9 mouse cellular contexts compared by ENCODE assay signal in genomic region chr19:24705395-24705794, GRCm38 (mm10). TPM values are rescaled to one million over a fixed set of nuclear protein-coding genes. Genes with fewer than 3 reads are reported as not detected.
A peak's percentile ranks its signal among the peaks of the same experiment; 100 is the strongest.
DNase-seq lines count a peak whose midpoint lies in the region; ATAC-seq and TF ChIP-seq lines count a peak whose summit lies in the region.
"Had no signal": no experiment of that assay in that cellular context is flagged by ENCODE, and none has a peak within 500 bp of the region (broad histone marks: within the 10 kb centered on the region; RNA-seq: fewer than 3 reads in every experiment).

No protein-coding gene starts in this region.

- peak; percentile 59 for TF ChIP-seq CTCF in heart, postnatal 0 days (IDR thresholded peaks at IDR 0.05; ENCODE audit: low read depth)
- TF ChIP-seq CTCF in brain, embryonic 14.5 days (IDR thresholded peaks at IDR 0.05; ENCODE audit: borderline replicate concordance, extremely low read depth, insufficient read depth, insufficient read length) = no peak

- H3K9me3 ChIP-seq in heart, postnatal 0 days (replicated peaks; ENCODE audit: control insufficient read depth, low read length) = no peaks in the 10 kb centered on the region
- H3K9me3 ChIP-seq in midbrain, embryonic 10.5 days (replicated peaks) = no peaks in the 10 kb centered on the region
- H3K9me3 ChIP-seq in midbrain, embryonic 16.5 days (replicated peaks; ENCODE audit: control insufficient read depth, low read length, poor library complexity, severe bottlenecking) = no peaks in the 10 kb centered on the region
- H3K9me3 ChIP-seq: liver, embryonic 15.5 days had no signal

- H3K9ac ChIP-seq in heart, postnatal 0 days (replicated peaks; ENCODE audit: low read depth, low read length) = no peak overlapping the region
- no peak overlapping the region for H3K9ac ChIP-seq in midbrain, embryonic 16.5 days (ENCODE audit: low read depth, low read length)
- H3K9ac ChIP-seq: liver, embryonic 15.5 days had no signal

- ATAC-seq in heart, postnatal 0 days (ENCODE audit: insufficient read depth, low read depth) = no peak
- no peak for ATAC-seq in midbrain, embryonic 16.5 days

- no peak overlapping the region for H3K4me3 ChIP-seq in heart, postnatal 0 days (ENCODE audit: low read depth, low read length)
- no peak overlapping the region for H3K4me3 ChIP-seq in midbrain, embryonic 10.5 days
- H3K4me3 ChIP-seq in midbrain, embryonic 16.5 days (ENCODE audit: low read depth, low read length) = no peak overlapping the region
- H3K4me3 ChIP-seq: liver, embryonic 15.5 days had no signal

- TF ChIP-seq POLR2A in brain, embryonic 14.5 days (IDR thresholded peaks at IDR 0.05; ENCODE audit: borderline replicate concordance, extremely low read depth, insufficient read depth, insufficient read length, poor library complexity, severe bottlenecking) = no peak

- DNase-seq in heart, postnatal 0 days (ENCODE audit: low spot score) = no peak
- DNase-seq in heart, postnatal 25 days (ENCODE audit: low spot score) = no peak
- DNase-seq in midbrain, embryonic 10.5 days (ENCODE audit: low spot score) = peak; percentile 25
- peak; percentile 82 for DNase-seq in brain, embryonic 14.5 days (ENCODE audit: low read depth)
- DNase-seq in retina, postnatal 1 day = peak; percentile 73
- DNase-seq in urinary bladder, adult 18-20 months (ENCODE audit: low spot score in 2 of 2) = no peak
- no peak for DNase-seq in ovary, postnatal 14 days (ENCODE audit: low spot score)

- H3K4me2 ChIP-seq in heart, postnatal 0 days (ENCODE audit: low read depth, low read length) = no peak overlapping the region
- no peak overlapping the region for H3K4me2 ChIP-seq in midbrain, embryonic 16.5 days (ENCODE audit: low read length)
- H3K4me2 ChIP-seq: liver, embryonic 15.5 days had no signal

- 79% methylated on average over 1 of the region's 1 CpGs for WGBS in heart, postnatal 0 days
- 63% methylated on average over 1 of the region's 1 CpGs for WGBS in midbrain, embryonic 10.5 days
- 65% methylated on average over 1 of the region's 1 CpGs for WGBS in midbrain, embryonic 16.5 days

- H3K27ac ChIP-seq in heart, postnatal 0 days (ENCODE audit: low read depth) = no peak overlapping the region
- no peak overlapping the region for H3K27ac ChIP-seq in midbrain, embryonic 10.5 days (replicated peaks)
- H3K27ac ChIP-seq in midbrain, embryonic 16.5 days (ENCODE audit: low read length) = no peak overlapping the region
- H3K27ac ChIP-seq: liver, embryonic 15.5 days had no signal

- no peaks in the 10 kb centered on the region; the same call in 1 of the 2 replicates for H3K36me3 ChIP-seq in heart, postnatal 0 days (replicated peaks; ENCODE audit: control insufficient read depth, insufficient read depth, low read length)
- no peaks in the 10 kb centered on the region for H3K36me3 ChIP-seq in midbrain, embryonic 10.5 days
- H3K36me3 ChIP-seq in midbrain, embryonic 16.5 days (ENCODE audit: control insufficient read depth, insufficient read depth, low read length) = no peaks in the 10 kb centered on the region
- H3K36me3 ChIP-seq: liver, embryonic 15.5 days had no signal

- intact Hi-C loops in heart, postnatal 25 days (cut with DNase I) = loop anchor here (1.0 kb wide), 1 partner anchor 166 kb away; no protein-coding TSS in a partner anchor

- no peaks in the 10 kb centered on the region for H3K27me3 ChIP-seq in heart, postnatal 0 days (ENCODE audit: control insufficient read depth, insufficient read depth, low read length)
- no peaks in the 10 kb centered on the region for H3K27me3 ChIP-seq in midbrain, embryonic 10.5 days (ENCODE audit: low read depth, poor library complexity, severe bottlenecking)
- no peaks in the 10 kb centered on the region for H3K27me3 ChIP-seq in midbrain, embryonic 16.5 days (ENCODE audit: control insufficient read depth, insufficient read depth, low read depth, low read length)
- H3K27me3 ChIP-seq: liver, embryonic 15.5 days had no signal

- H3K4me1 ChIP-seq in heart, postnatal 0 days (ENCODE audit: control insufficient read depth, insufficient read depth) = peaks cover 34% of the 10 kb centered on the region
- no peaks in the 10 kb centered on the region for H3K4me1 ChIP-seq in midbrain, embryonic 10.5 days
- no peaks in the 10 kb centered on the region for H3K4me1 ChIP-seq in midbrain, embryonic 16.5 days (ENCODE audit: control insufficient read depth, insufficient read depth, low read length)
- H3K4me1 ChIP-seq: liver, embryonic 15.5 days had no signal

- no peak for TF ChIP-seq EP300 in heart, postnatal 0 days (IDR thresholded peaks at IDR 0.05; ENCODE audit: low read depth)

RNA-seq across cellular contexts. Expression of gene Tmem252, which starts 31.6 kb away (rescaled TPM):
- 0.08 and 0.46 TPM in 2 replicates for total RNA-seq in heart, postnatal 0 days (2014; rRNA removed; ENCODE audit: low replicate concordance)
- 2.8 and 3.2 TPM in 2 replicates for polyA plus RNA-seq in heart, postnatal 0 days (2015; fragmentation: Nextera tagmentation; extraction: Ambion mirVana)
- total RNA-seq in heart, postnatal 25 days (2021) = under 1 TPM; 0.08 to 0.13 TPM
- polyA plus RNA-seq in midbrain, embryonic 10.5 days (2016; fragmentation: Nextera tagmentation; extraction: Ambion mirVana) = 0.29 and 0.44 TPM in 2 replicates
- polyA plus RNA-seq in midbrain, embryonic 16.5 days (2015; fragmentation: Nextera tagmentation; extraction: Ambion mirVana) = 1.3 and 1.4 TPM in 2 replicates
- polyA plus RNA-seq in brain, embryonic 14.5 days (2012; rRNA removed) = 0.49 and 0.74 TPM in 2 replicates

Comparison
In these comparisons a context has a peak if more than half of its experiments do, and no peak if none do; other contexts are left out.
1. DNase-seq: peak in midbrain, embryonic 10.5 days (single experiment), brain, embryonic 14.5 days (single experiment) and retina, postnatal 1 day (single experiment); none in heart, postnatal 0 days (single experiment), heart, postnatal 25 days (single experiment), urinary bladder, adult 18-20 months (0 of 2) and ovary, postnatal 14 days (single experiment).